Mouse (Mus musculus) erythroblast, embryonic 14.5 days (primary cell): ENCODE measurements around the gene Zfp810.

ENCODE experiments used
- GATA1 ChIP-seq: IDR thresholded peaks from 2 replicates; pipeline ENCODE4 v1.6.1; 2012; ENCODE audit warnings: low read length, inconsistent platforms, mixed read lengths
- TAL1 ChIP-seq: IDR thresholded peaks from 3 replicates; pipeline ENCODE4 v1.6.1; 2012; ENCODE audit warnings: low read length, inconsistent platforms, mixed read lengths

GRCm38 (mm10) chr9:22240001-22240400 lies 67.4 kb downstream of the Zfp810 start:
- TF ChIP-seq GATA1 (no peak), TAL1 (no peak)
